Mouse (Mus musculus) lung, embryonic 14.5 days (tissue): ENCODE results near the gene Timd4. TPM values are rescaled to one million over a fixed set of nuclear protein-coding genes. Genes with fewer than 3 reads are reported as not detected.
A peak's percentile ranks its signal among the peaks of the same experiment; 100 is the strongest.

Source experiments
- ATAC-seq: fragments of 200-750 bp; cut with Nextera tagmentation; 2 replicates; pipeline ENCODE4 v1.8.0; 2017; ENCODE audit warnings: mild to moderate bottlenecking, moderate TSS enrichment, moderate library complexity; ENCODE audit not compliant: insufficient read depth
- DNase-seq: peaks from one replicate; pipeline ENCODE4 v3.0.0-alpha.2; 2015
- H3K27ac ChIP-seq: fragments of 300-500 bp; sonication (generic); 2 replicates; pipeline ENCODE4 v1.5.1; 2014; ENCODE audit warnings: low read depth, mild to moderate bottlenecking, moderate library complexity
- H3K27me3 ChIP-seq: fragments of 300-500 bp; sonication (generic); 2 replicates; pipeline ENCODE4 v1.6.1; 2014; ENCODE audit warnings: low read length, control low read depth; ENCODE audit not compliant: insufficient read depth
- H3K36me3 ChIP-seq: fragments of 300-500 bp; sonication (generic); 2 replicates; pipeline ENCODE4 v1.6.1; 2014; ENCODE audit warnings: control low read depth; ENCODE audit not compliant: insufficient read depth
- H3K4me1 ChIP-seq: fragments of 300-500 bp; sonication (generic); 2 replicates; pipeline ENCODE4 v1.6.1; 2014; ENCODE audit warnings: antibody characterized with exemption, control low read depth; ENCODE audit not compliant: insufficient read depth
- H3K4me2 ChIP-seq: fragments of 300-500 bp; sonication (generic); 2 replicates; pipeline ENCODE4 v1.6.1; 2014; ENCODE audit warnings: mild to moderate bottlenecking
- H3K4me3 ChIP-seq: fragments of 300-500 bp; sonication (generic); 2 replicates; pipeline ENCODE4 v1.5.1; 2014; ENCODE audit warnings: low read depth, low read length
- H3K9ac ChIP-seq: fragments of 300-500 bp; sonication (generic); 2 replicates; pipeline ENCODE4 v1.6.1; 2014
- H3K9me3 ChIP-seq: fragments of 300-500 bp; sonication (generic); 2 replicates; pipeline ENCODE4 v1.6.1; 2016; ENCODE audit warnings: low read depth, low read length, control low read depth
- CTCF ChIP-seq: IDR thresholded peaks from 2 replicates; pipeline ENCODE4 v1.5.1; 2016; ENCODE audit warnings: antibody characterized with exemption, low read depth
- WGBS: fragments of 180-500 bp; shearing (Covaris S2); extraction: QIAGEN DNeasy Blood & Tissue Kit; methylation state at CpG from one replicate; pipeline ENCODE4 v1.1.7; 2014; 5-methylcytosine and 5-hydroxymethylcytosine counted together
- polyA plus RNA-seq: library from polyadenylated mRNA; unstranded; fragments of >200 nt; fragmentation: Nextera tagmentation; extraction: Ambion mirVana; gene quantifications from 2 replicates; pipeline ENCODE4 v1.2.1, GENCODE M21; 2014

Gene Timd4
- polyA plus RNA-seq: 0.13 and 0.16 TPM in 2 replicates

DNA sequence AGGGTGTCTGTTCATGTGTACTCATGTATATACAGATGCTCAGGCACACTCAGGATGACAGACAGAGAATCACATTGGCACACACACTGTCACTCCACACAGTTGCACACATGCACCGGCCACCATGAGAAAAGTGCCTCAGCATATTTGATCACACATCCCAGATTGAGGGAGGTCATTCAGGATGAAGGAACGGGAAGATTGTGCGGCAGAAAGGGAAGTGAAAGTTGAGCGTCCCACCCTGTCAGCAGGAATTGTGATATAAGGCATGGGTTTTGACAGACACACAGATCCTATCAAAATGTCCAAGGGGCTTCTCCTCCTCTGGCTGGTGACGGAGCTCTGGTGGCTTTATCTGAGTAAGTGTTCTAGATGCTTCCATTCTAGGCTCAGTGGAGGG lies at the start of gene Timd4:
Timd4 (plus strand) TSS at position 290 of the 400 bp plus-strand sequence.
- Histone ChIP-seq H3K9ac (no peak within 1 kb of the TSS), H3K36me3 (no peaks in the 10 kb centered on the region), H3K4me1 (no peaks in the 10 kb centered on the region), H3K4me3 (no peak within 1 kb of the TSS), H3K27me3 (no peaks in the 10 kb centered on the region), H3K27ac (no peak within 1 kb of the TSS), H3K4me2 (no peak within 1 kb of the TSS), H3K9me3 (no peaks in the 10 kb centered on the region)
- ATAC-seq: no peak
- TF ChIP-seq CTCF: no peak
- WGBS: 65% methylated on average over 5 of the region's 5 CpGs
- DNase-seq: no peak

GRCm38 (mm10) chr11:46776879-46777278 lies 33.7 kb upstream of the Timd4 start:
- no peaks in the 10 kb centered on the region for H3K9me3 ChIP-seq
- H3K4me1 ChIP-seq: no peaks in the 10 kb centered on the region
- no peak overlapping the region for H3K4me2 ChIP-seq
- H3K4me3 ChIP-seq: no peak overlapping the region
- no peak for ATAC-seq
- no peak for TF ChIP-seq CTCF
- WGBS: 65% methylated on average over 3 of the region's 3 CpGs
- H3K27ac ChIP-seq: no peak overlapping the region
- no peak for DNase-seq
- no peak overlapping the region for H3K9ac ChIP-seq
- H3K36me3 ChIP-seq: no peaks in the 10 kb centered on the region
- no peaks in the 10 kb centered on the region for H3K27me3 ChIP-seq

- TF ChIP-seq CTCF: peak; percentile 22; the same call in 1 of the 2 replicates
- no peak for DNase-seq
- 81% methylated on average over 2 of the region's 2 CpGs for WGBS
- no peak overlapping the region for H3K4me3 ChIP-seq
- no peaks in the 10 kb centered on the region for H3K4me1 ChIP-seq
- H3K36me3 ChIP-seq: no peaks in the 10 kb centered on the region
- no peak overlapping the region for H3K9ac ChIP-seq
- H3K4me2 ChIP-seq: no peak overlapping the region
- H3K27ac ChIP-seq: no peak overlapping the region
- no peaks in the 10 kb centered on the region for H3K9me3 ChIP-seq
- no peaks in the 10 kb centered on the region for H3K27me3 ChIP-seq
- no peak for ATAC-seq
These were observed 30.8 kb upstream of the Timd4 start for GRCm38 (mm10) chr11:46779811-46780210.

DNA sequence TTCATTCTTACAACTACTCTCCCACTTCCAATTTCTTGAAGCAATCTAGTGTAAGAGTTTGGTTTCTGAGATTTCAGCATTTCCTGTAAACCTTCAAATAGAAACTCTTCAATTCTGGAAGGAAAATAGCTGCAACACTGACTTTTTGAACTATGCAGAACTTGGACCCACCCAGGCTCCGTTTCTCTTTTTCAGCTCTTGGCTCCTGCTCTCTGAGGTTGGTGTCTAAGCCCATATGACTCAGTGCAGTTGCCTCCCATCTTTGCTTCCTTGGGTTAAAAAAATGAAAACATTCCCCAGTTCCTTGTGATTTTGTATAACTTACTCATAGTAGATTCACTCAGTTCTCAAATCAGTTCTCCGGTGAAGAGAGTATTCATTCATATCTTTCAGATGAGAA lies 6.2 kb upstream of the Timd4 start:
- Histone ChIP-seq H3K9ac (no peak overlapping the region), H3K4me1 (no peaks in the 10 kb centered on the region), H3K27me3 (no peaks in the 10 kb centered on the region), H3K27ac (no peak overlapping the region), H3K9me3 (no peaks in the 10 kb centered on the region), H3K4me2 (no peak overlapping the region), H3K4me3 (no peak overlapping the region), H3K36me3 (no peaks in the 10 kb centered on the region)
- no peak for ATAC-seq
- 78% methylated on average over 2 of the region's 2 CpGs for WGBS
- DNase-seq: no peak
- TF ChIP-seq CTCF: no peak

DNA sequence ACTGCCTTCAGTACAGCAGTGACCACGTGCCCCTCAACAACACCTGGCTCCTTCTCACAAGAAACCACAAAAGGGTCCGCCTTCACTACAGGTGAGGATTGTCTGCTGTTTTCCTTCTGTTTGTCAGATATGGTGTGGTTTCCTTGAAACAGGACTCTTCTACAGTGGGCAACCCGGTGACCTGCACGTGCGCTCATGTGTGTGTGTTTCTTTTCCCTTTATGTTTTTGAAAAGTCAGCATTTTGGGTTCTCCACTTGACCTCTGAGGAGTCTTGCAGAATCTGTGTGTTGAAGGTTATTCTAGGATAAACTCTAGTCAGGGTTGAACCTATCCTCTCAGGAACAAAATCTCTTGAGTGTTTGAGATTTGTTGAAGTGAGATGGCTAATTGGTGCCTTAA lies 7.1 kb downstream of the Timd4 start:
- H3K27ac ChIP-seq: no peak overlapping the region
- ATAC-seq (no peak), DNase-seq (no peak)
- H3K36me3 ChIP-seq: no peaks in the 10 kb centered on the region
- TF ChIP-seq CTCF: no peak
- H3K4me3 ChIP-seq: no peak overlapping the region
- H3K4me2 ChIP-seq: no peak overlapping the region
- H3K9ac ChIP-seq: no peak overlapping the region
- WGBS: 82% methylated on average over 5 of the region's 5 CpGs
- H3K9me3 ChIP-seq: no peaks in the 10 kb centered on the region
- no peaks in the 10 kb centered on the region for H3K4me1 ChIP-seq
- H3K27me3 ChIP-seq: no peaks in the 10 kb centered on the region

GRCm38 (mm10) chr11:46819930-46820329 lies 9.3 kb downstream of the Timd4 start:
- Histone ChIP-seq H3K36me3 (no peaks in the 10 kb centered on the region), H3K9me3 (no peaks in the 10 kb centered on the region), H3K9ac (no peak overlapping the region), H3K4me2 (no peak overlapping the region), H3K4me1 (no peaks in the 10 kb centered on the region), H3K4me3 (no peak overlapping the region), H3K27ac (no peak overlapping the region), H3K27me3 (no peaks in the 10 kb centered on the region)
- TF ChIP-seq CTCF: no peak
- DNase-seq (no peak), ATAC-seq (no peak)
- 38% methylated on average over 4 of the region's 4 CpGs for WGBS

DNA sequence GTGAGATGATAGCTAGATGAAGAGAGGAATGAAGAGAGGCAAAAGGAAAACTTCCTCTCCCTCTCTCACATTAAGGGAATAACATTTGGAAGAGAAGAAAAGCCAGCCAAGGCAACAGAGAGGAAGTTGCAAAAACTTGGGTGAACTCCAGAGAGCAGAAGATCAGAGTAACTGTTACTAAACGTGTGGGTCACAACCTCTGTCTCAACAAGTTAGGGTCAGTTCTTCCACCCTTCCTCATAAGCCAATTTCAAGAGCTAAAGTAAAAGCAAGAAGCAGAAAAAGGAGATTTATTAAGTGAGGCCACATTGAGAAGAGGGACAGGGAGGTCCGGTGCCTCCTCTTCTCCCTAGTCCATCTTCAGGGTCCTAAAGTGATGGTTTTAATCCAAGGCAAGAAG lies 19.7 kb downstream of the Timd4 start:
- DNase-seq (peak; percentile 78), ATAC-seq (peak; percentile 58; the same call in 1 of the 2 replicates)
- H3K4me2 ChIP-seq: no peak overlapping the region
- H3K36me3 ChIP-seq: no peaks in the 10 kb centered on the region
- no peak for TF ChIP-seq CTCF
- H3K9me3 ChIP-seq: no peaks in the 10 kb centered on the region
- no peak overlapping the region for H3K27ac ChIP-seq
- H3K9ac ChIP-seq: no peak overlapping the region
- H3K4me1 ChIP-seq: no peaks in the 10 kb centered on the region
- H3K4me3 ChIP-seq: no peak overlapping the region
- no peaks in the 10 kb centered on the region for H3K27me3 ChIP-seq
- WGBS: 41% methylated on average over 2 of the region's 2 CpGs

GRCm38 (mm10) chr11:46835080-46835479 lies 24.5 kb downstream of the Timd4 start:
- no peak overlapping the region for H3K4me2 ChIP-seq
- ATAC-seq (no peak), DNase-seq (no peak)
- no peaks in the 10 kb centered on the region for H3K27me3 ChIP-seq
- no peak for TF ChIP-seq CTCF
- H3K27ac ChIP-seq: no peak overlapping the region
- H3K4me1 ChIP-seq: no peaks in the 10 kb centered on the region
- no peaks in the 10 kb centered on the region for H3K36me3 ChIP-seq
- no peak overlapping the region for H3K9ac ChIP-seq
- no peak overlapping the region for H3K4me3 ChIP-seq
- WGBS: 50% methylated on average over 1 of the region's 1 CpGs
- H3K9me3 ChIP-seq: no peaks in the 10 kb centered on the region
